Mouse (Mus musculus) forebrain, embryonic 11.5 days (tissue): ENCODE results near the gene Fcho2. TPM values are rescaled to one million over a fixed set of nuclear protein-coding genes. Genes with fewer than 3 reads are reported as not detected.

ENCODE experiments used
- ATAC-seq: fragments of 200-750 bp; cut with Nextera tagmentation; replicated peaks from 2 replicates; pipeline ENCODE4 v1.8.0; 2017; ENCODE audit warnings: moderate TSS enrichment; ENCODE audit not compliant: low FRiP score
- DNase-seq: peaks from one replicate; pipeline ENCODE4 v3.0.0-alpha.2; 2017; ENCODE audit warnings: low spot score
- H3K27ac ChIP-seq: fragments of 300-500 bp; sonication (generic); 2 replicates; pipeline ENCODE4 v1.5.1; 2014; ENCODE audit warnings: low read depth, low read length
- H3K27me3 ChIP-seq: fragments of 300-500 bp; sonication (generic); 2 replicates; pipeline ENCODE4 v1.6.1; 2014; ENCODE audit warnings: mild to moderate bottlenecking, low read length, mixed read lengths; ENCODE audit not compliant: control insufficient read depth, insufficient read depth
- H3K36me3 ChIP-seq: fragments of 300-500 bp; sonication (generic); 2 replicates; pipeline ENCODE4 v1.6.1; 2014; ENCODE audit warnings: mild to moderate bottlenecking, low read length, moderate library complexity, mixed read lengths; ENCODE audit not compliant: control insufficient read depth, insufficient read depth
- H3K4me1 ChIP-seq: fragments of 300-500 bp; sonication (generic); replicated peaks from 2 replicates; pipeline ENCODE4 v1.6.1; 2014; ENCODE audit warnings: low read length, mixed read lengths; ENCODE audit not compliant: control insufficient read depth, insufficient read depth
- H3K4me2 ChIP-seq: fragments of 300-500 bp; sonication (generic); 2 replicates; pipeline ENCODE4 v1.6.1; 2014; ENCODE audit warnings: low read depth, mild to moderate bottlenecking, low read length, moderate library complexity, mixed read lengths; ENCODE audit not compliant: severe bottlenecking
- H3K4me3 ChIP-seq: fragments of 300-500 bp; sonication (generic); 2 replicates; pipeline ENCODE4 v1.5.1; 2014; ENCODE audit warnings: low read depth, low read length
- H3K9ac ChIP-seq: fragments of 300-500 bp; sonication (generic); 2 replicates; pipeline ENCODE4 v1.6.1; 2014; ENCODE audit warnings: low read length
- H3K9me3 ChIP-seq: fragments of 300-500 bp; sonication (generic); 2 replicates; pipeline ENCODE4 v1.6.1; 2016; ENCODE audit warnings: low read length, mixed read lengths; ENCODE audit not compliant: control insufficient read depth
- WGBS: fragments of 180-500 bp; shearing (Covaris S2); extraction: QIAGEN DNeasy Blood & Tissue Kit; methylation state at CpG from one replicate; pipeline ENCODE4 v1.1.7; 2014; 5-methylcytosine and 5-hydroxymethylcytosine counted together
- polyA plus RNA-seq: library from polyadenylated mRNA; unstranded; fragments of >200 nt; fragmentation: Nextera tagmentation; extraction: Ambion mirVana; gene quantifications from 2 replicates; pipeline ENCODE4 v1.2.1, GENCODE M21; 2014

Fcho2 gene
- polyA plus RNA-seq, 1 experiment from 2014 or later: 33.5 TPM

DNA sequence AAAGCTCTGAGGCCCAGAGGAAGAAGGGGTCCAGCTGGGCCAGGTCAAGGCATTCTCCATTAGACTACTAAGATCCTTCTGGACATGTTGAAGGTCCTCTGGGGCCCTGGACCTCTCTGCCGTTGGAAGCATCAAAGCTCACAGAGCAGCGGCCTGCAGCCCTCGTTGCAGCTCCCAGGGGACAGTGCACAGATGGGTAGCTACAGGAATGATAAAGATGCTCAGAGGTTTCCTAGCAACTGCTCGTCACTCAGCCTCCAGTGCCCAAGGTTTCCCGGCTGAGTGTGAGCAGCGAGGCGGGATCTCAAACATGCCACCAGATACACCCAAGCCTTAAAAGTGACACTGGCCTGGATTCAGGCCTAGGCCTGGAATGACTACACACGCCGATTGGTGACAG is 127.3 kb downstream of the Fcho2 start:
- ATAC-seq: no peak
- WGBS: 77% methylated on average over 9 of the region's 9 CpGs
- H3K4me1 ChIP-seq: no peaks in the 10 kb centered on the region

DNA sequence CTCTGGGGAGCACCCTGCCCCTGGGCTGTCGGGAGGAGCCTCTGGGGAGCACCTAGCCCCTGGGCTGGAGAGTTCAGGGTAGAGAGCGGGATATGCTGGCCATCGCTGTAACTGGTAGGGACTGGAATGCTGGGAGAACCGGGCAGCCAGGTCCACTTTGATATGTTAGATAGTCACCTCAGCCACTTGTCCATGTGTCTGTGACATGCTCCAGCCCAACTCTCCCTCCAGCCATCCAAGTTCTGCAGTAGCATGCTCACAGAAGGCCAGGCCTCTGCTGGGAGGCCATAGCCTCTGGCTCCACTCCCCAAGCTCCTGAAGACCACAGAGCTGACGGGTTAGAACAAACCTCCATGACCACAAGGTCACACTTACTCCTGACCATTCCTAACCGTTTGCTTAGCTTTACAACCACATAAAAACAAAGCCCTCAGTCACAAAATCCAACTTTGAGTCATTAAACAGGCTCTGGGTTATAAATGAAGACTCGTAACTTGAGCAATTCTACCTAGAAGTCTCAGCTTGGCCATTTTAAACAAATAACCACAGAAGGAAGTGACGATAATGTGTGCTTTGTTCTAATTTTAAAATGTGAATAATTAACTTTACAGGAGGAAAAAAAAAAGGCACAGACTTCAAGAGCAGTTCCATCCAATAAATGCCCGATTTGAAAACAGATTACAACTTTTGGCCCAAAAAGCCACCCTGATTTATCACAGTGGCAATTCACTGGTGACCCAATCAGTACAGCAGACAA is 130.9 kb downstream of the Fcho2 start:
- no peak for ATAC-seq
- H3K4me2 ChIP-seq: no peak overlapping the region
- no peaks in the 10 kb centered on the region for H3K9me3 ChIP-seq
- no peak for DNase-seq
- H3K4me3 ChIP-seq: no peak overlapping the region
- H3K27ac ChIP-seq: no peak overlapping the region
- 86% methylated on average over 9 of the region's 9 CpGs for WGBS
- H3K36me3 ChIP-seq: no peaks in the 10 kb centered on the region
- no peaks in the 10 kb centered on the region for H3K4me1 ChIP-seq
- no peak overlapping the region for H3K9ac ChIP-seq
- no peaks in the 10 kb centered on the region for H3K27me3 ChIP-seq

More for the DNA sequence above, 127.3 kb downstream of the Fcho2 start:
- H3K36me3 ChIP-seq: no peaks in the 10 kb centered on the region
- no peak overlapping the region for H3K4me3 ChIP-seq
- H3K9ac ChIP-seq: no peak overlapping the region
- no peak overlapping the region for H3K4me2 ChIP-seq
- no peak for DNase-seq
- H3K27ac ChIP-seq: no peak overlapping the region
- no peaks in the 10 kb centered on the region for H3K27me3 ChIP-seq
- H3K9me3 ChIP-seq: no peaks in the 10 kb centered on the region

DNA sequence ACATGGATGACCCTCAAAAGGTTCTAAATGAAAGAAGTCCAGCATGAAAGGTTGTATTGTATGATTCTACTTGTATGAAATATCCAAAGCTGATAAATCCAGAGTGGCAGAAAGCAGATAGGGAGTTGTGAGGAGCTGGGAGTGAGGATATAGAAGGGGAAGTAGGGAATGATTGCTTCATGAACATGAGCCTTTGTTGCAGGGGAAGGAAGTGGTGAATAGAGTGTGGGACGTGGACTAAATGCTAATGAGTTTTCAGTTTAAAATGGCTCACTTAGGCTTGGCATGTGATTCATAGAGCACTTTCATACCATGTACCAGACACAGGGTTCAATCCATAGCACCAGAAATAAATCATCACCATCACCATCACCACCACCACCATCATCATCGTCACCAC is 131.8 kb downstream of the Fcho2 start:
- Histone ChIP-seq H3K4me3 (no peak overlapping the region), H3K4me2 (no peak overlapping the region), H3K27ac (no peak overlapping the region), H3K27me3 (no peaks in the 10 kb centered on the region), H3K9me3 (no peaks in the 10 kb centered on the region), H3K36me3 (no peaks in the 10 kb centered on the region), H3K4me1 (no peaks in the 10 kb centered on the region), H3K9ac (no peak overlapping the region)
- no peak for ATAC-seq
- 87% methylated on average over 2 of the region's 2 CpGs for WGBS
- DNase-seq: no peak

DNA sequence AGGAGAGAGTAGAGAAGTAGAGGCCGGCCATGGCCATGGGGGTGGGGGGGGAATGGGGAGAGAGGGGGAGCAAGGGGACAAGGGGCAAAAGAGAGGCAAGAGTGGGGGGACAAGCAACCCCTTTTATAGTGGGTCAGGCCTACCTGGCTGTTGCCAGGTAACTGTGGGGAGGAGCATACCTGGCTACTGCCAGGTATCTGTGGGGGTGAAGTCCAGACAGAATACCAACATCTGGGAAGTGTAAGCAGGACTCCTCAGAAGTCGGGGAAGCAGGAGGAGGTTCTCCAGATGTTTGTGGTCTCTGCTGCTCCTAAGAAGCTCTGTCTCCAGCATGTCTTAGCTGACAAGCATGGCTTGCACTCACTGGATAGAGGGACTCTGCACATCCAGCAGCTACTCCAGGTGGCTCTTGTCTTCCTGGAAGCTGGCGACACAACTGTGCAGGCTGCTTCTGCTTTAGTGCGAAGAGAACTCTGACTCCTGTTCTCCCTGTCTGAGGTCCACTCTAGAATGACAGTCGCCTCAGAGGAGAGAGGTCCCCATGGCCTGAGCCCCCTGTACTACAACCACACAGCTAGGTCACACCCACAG is 134.7 kb downstream of the Fcho2 start:
- no peak overlapping the region for H3K27ac ChIP-seq
- WGBS: 92% methylated on average over 5 of the region's 5 CpGs
- DNase-seq (peak; percentile 10), ATAC-seq (no peak)
- H3K9ac ChIP-seq: no peak overlapping the region
- H3K4me3 ChIP-seq: no peak overlapping the region
- H3K4me2 ChIP-seq: no peak overlapping the region
- H3K27me3 ChIP-seq: no peaks in the 10 kb centered on the region
- no peaks in the 10 kb centered on the region for H3K4me1 ChIP-seq
- H3K9me3 ChIP-seq: no peaks in the 10 kb centered on the region
- H3K36me3 ChIP-seq: no peaks in the 10 kb centered on the region

DNA sequence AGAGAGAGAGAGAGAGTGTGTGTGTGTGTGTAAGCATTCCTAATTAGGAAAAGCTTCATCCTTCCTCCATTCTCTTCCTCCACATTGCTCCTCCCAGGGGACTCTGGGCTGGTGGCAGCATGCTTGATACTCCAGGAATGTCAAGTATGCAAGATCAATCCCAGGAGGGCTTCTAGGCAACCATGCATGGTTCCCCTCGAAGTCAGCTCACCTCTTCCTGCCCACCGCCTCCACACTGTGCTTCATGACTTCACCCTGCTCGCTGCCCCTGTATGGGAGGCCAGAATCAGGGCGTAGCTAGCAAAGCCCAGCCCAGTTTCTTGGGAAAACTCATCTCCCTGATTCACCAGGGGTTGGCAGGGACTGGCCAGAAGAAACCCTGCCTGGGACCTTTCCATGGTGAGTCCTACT is 135.6 kb downstream of the Fcho2 start:
- Histone ChIP-seq H3K27ac (no peak overlapping the region), H3K4me3 (no peak overlapping the region), H3K27me3 (no peaks in the 10 kb centered on the region), H3K9me3 (no peaks in the 10 kb centered on the region), H3K36me3 (no peaks in the 10 kb centered on the region), H3K9ac (no peak overlapping the region), H3K4me2 (no peak overlapping the region), H3K4me1 (no peaks in the 10 kb centered on the region)
- 56% methylated on average over 4 of the region's 4 CpGs for WGBS
- ATAC-seq: no peak
- peak; percentile 45 for DNase-seq

DNA sequence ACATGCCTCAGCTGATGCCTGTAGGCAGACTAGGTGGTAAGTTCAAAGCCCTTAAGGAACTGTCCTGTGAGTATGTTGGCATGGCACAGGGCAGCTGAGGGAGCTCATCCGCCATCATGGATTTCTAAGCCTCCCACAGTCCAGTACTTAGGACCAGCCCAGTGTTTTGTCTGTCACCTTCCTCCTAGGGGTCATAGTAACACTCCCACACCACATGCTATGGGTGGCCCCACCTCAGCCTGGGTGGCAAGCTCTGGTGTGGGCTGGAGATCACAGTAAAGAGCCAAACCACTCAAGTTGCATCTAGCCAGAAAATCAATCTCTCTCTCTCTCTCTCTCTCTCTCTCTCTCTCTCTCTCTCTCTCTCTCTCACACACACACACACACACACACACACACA is 136.0 kb downstream of the Fcho2 start:
- no peak for ATAC-seq
- Histone ChIP-seq H3K9ac (no peak overlapping the region), H3K27me3 (no peaks in the 10 kb centered on the region), H3K4me1 (no peaks in the 10 kb centered on the region), H3K4me2 (no peak overlapping the region), H3K9me3 (no peaks in the 10 kb centered on the region), H3K27ac (no peak overlapping the region), H3K36me3 (no peaks in the 10 kb centered on the region), H3K4me3 (no peak overlapping the region)
- no peak for DNase-seq
- WGBS: 70% methylated on average over 1 of the region's 1 CpGs

DNA sequence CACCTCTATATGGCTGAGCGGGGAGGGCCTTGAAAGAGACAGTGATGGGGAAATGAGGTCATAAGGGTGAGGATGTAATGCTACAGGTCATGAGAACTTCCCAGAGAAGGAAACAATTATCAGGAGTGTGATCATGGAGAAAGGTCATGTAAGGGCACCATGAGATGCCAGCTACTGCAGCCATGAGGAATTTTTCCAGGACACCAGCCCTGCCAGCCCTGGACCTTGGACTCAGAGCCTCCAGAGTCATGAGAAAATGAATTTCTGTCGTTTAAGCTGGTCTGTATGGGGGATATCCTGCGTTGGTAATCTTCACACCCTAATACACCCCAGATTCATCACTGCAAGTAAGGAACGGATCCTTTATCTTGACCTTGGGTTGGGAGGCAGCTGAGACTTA is 141.3 kb downstream of the Fcho2 start:
- Histone ChIP-seq H3K27me3 (no peaks in the 10 kb centered on the region), H3K4me2 (no peak overlapping the region), H3K4me1 (no peaks in the 10 kb centered on the region), H3K9ac (no peak overlapping the region), H3K4me3 (no peak overlapping the region), H3K9me3 (no peaks in the 10 kb centered on the region), H3K27ac (no peak overlapping the region), H3K36me3 (no peaks in the 10 kb centered on the region)
- DNase-seq (peak; percentile 8), ATAC-seq (no peak)
- WGBS: 80% methylated on average over 4 of the region's 4 CpGs
